Mouse (Mus musculus) E14TG2a.4 (cell line): ENCODE measurements around the gene Tnfrsf23.

ENCODE experiments used
- CTCF ChIP-seq: conservative IDR thresholded peaks from 2 replicates; pipeline ENCODE4 v1.5.1; 2014; ENCODE audit warnings: low read length
- NANOG ChIP-seq: IDR thresholded peaks from 2 replicates; pipeline ENCODE4 v1.6.1; 2014; ENCODE audit warnings: borderline replicate concordance, low read length, mixed read lengths

DNA sequence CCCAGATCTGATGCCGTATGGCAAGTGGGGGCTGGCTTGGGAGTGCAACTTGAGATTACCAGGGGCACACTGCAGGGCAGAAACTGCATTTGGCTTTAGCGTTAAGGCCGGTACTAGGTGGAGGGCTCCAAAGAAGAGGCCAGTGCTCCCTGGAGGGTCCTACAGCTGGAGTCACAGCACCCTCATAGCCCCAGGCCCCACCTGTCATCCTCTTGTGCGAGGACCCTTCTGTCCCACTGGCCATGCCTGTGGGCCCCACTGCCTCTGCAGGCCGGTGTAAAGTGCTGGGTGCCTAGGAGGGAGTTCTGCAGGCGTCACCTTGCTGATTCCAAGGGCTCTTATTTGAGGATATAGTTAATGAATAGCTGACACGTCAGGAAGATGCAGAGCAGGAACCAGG, 3.8 kb upstream of the Tnfrsf23 start:
- no peak for TF ChIP-seq CTCF
- no peak for TF ChIP-seq NANOG
